Mouse (Mus musculus) adrenal gland, adult 2 months (tissue): ENCODE results near the gene Acpp. TPM values are rescaled to one million over a fixed set of nuclear protein-coding genes. Genes with fewer than 3 reads are reported as not detected.

Source experiments
- DNase-seq: peaks from one replicate; pipeline ENCODE4 v3.0.0; 2021
- polyA plus RNA-seq: library from polyadenylated mRNA; depleted of rRNA; stranded (reverse); fragments of >200 nt; gene quantifications from 2 replicates; pipeline ENCODE4 v1.2.3, GENCODE M21; 2012; rRNA removed
- total RNA-seq, 2 experiments: library from RNA; stranded (reverse); gene quantifications; 2 replicates each; pipeline ENCODE4 v1.2.3; 2021

The Acpp gene
- total and polyA plus RNA-seq, 3 experiments = 0.55 to 18.2 (median 16.8) TPM

DNA sequence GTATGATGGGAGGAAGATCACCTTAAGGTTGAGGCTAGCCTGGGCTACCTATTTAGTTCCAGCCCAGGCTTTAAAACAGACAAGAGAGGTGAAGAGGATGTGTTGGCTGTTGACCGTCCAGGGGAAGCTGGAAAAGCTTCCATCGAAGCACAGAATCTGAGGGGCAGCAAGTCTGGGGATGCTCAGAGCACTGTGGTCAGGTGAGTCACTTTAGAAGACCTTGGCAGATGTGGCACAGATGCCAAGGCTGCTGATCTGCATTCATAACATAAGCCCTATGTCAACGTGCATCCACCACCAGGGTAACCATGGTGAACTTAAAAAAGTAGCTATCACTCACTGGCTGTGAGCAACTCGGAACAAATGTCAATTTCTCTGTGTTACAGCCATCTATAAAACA is 85.9 kb downstream of the Acpp start:
- DNase-seq = peak; percentile 20

DNA sequence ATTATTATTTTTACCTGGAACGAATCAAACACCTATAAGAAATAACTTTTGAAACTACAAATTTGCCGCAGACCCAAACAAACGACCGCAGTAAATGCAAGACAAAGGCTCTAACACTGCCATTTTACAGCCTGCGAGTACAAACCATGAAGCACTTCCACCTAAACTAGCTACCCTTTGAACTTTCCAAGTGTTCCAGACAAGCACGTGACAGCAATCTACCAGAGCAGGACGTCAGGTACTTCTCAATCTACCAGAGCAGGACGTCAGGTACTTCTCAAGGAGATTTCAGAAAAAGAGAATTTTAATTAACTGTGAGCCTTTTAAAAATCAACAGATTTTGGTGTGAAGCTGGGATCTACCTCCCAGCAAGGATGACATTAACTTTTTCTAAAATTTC is 86.4 kb downstream of the Acpp start:
- no peak for DNase-seq

- no peak for DNase-seq
Observed at GRCm38 (mm10) chr9:104247307-104247987, 90.1 kb downstream of the Acpp start.

- no peak for DNase-seq
Observed at GRCm38 (mm10) chr9:104243799-104244466, 93.6 kb downstream of the Acpp start.

GRCm38 (mm10) chr9:104240146-104240545 is 97.4 kb downstream of the Acpp start:
- DNase-seq = no peak

DNA sequence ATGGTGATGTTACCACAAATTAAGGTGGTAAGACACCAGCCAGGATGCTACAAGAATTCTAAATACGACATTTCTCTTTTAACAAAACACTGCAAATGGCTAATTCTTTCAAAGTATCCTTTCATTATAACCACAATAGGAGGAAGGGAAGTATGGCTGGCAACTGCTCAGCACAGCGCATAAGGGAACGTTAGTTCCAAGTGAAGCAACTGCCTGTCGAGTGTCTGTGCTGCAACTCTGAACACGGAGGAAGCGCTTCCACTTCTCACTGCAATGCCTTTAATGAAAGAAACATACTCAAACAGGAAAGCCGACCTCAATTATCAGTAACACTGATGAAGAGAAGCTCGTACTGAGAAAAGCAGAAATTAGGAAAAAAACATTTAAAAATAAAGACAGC is 98.5 kb downstream of the Acpp start:
- DNase-seq = no peak

Other genes with a start within 250 kb of the Acpp start
- gene Ackr4, start 210.8 kb downstream of the Acpp start, total RNA-seq = under 1 TPM in 1 of 2 experiments, not detected in 1; 0.17 TPM
- 0.11 and 0.12 TPM in 2 replicates for gene Ackr4, start 210.8 kb downstream of the Acpp start, polyA plus RNA-seq
- 10 to 100 TPM; 39.2 to 44.2 TPM for gene Dnajc13, start 74.8 kb downstream of the Acpp start, total RNA-seq
- gene Dnajc13, start 74.8 kb downstream of the Acpp start, polyA plus RNA-seq = 28.5 and 29.1 TPM in 2 replicates
- gene Cpne4, start 209.5 kb upstream of the Acpp start, total RNA-seq = under 1 TPM in 1 of 2 experiments, not detected in 1; 0.23 TPM
- gene Cpne4, start 209.5 kb upstream of the Acpp start, polyA plus RNA-seq = not detected in 2 replicates